Mouse (Mus musculus) kidney, adult 2 months (tissue): ENCODE data around the gene Spag16.

Source experiments
- CTCF ChIP-seq: fragments of 200-500 bp; conservative IDR thresholded peaks from 2 replicates; pipeline ENCODE4 v1.5.1; 2011; ENCODE audit warnings: low read depth, mild to moderate bottlenecking, control low read depth, low read length, moderate library complexity, mixed read lengths; ENCODE audit not compliant: insufficient read depth, insufficient read length
- POLR2A ChIP-seq: fragments of 200-500 bp; IDR thresholded peaks from one replicate; pipeline ENCODE4 v1.6.1; 2011; ENCODE audit warnings: low read depth, low read length, control low read depth

DNA sequence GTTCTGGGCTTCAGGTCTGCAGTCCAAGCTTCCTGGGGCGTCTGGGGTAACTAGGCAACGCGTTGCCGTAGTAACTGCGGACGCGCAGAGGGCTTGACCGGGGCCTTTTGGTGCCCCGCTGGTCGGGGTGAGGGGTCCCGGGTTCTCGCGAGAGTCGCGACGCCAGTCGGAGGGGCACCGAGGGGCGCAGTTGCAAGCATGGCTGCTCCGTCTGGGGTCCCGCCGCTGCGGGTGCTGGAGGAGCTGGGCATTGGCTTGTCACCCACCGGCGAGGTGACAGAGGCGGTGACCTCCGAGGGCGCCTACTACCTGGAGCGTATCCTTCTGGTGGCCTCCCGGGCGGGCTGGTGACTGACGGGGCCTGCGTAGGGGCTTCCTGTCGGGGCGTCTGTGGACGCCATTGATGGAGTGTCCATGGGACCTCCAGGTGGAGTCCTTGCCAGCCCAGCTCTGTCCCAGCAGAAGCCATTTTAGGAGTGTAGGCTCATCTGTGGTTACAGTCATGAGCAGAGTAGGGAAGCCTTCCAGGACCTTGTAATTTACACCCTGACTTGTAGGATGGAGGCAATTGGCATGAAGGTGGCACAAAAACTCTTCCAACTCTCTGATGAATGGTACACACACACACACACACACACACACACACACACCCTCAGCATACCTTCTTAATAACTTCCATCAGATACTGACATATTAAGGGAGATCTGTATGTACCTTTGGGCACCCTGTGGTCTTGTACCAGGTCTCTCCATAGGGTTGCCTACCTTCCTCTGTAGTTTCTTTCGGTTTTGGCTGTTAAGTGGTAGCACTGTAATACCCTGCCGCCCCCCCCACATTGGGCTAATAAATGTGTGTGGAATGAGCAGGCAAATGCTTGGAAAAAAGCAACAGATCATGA is at the start of gene Spag16:
- TF ChIP-seq CTCF (no peak), POLR2A (no peak)
